Mouse (Mus musculus) erythroblast, adult 5-6 weeks (primary cell): ENCODE measurements around the gene Ccdc69. TPM values are rescaled to one million over a fixed set of nuclear protein-coding genes. Genes with fewer than 3 reads are reported as not detected.
"Not testable (repeated sequence)": the region's sequence is repeated elsewhere in the genome, so short reads cannot be mapped to it uniquely, and the experiment has no call there.

Source experiments
- ATAC-seq: replicated peaks from 2 replicates; pipeline ENCODE4 v1.8.0; 2016; ENCODE audit warnings: moderate number of reproducible peaks, mild to moderate bottlenecking, moderate TSS enrichment, inconsistent platforms; ENCODE audit not compliant: poor library complexity, low FRiP score, severe bottlenecking
- total RNA-seq, 2 experiments: library from RNA; stranded (forward) in 1 of 2; stranded (reverse) in 1 of 2; fragments of 150-400 nt in 1 of 2; fragments of 200-764, 138-1000 nt in 1 of 2; gene quantifications; 2 replicates each; pipeline versions ENCODE4 v1.2.3 to v1.2.4; 2015 to 2017; ENCODE audit warnings: low replicate concordance in 2 of 2

Ccdc69 gene
- total RNA-seq, 2 experiments from 2014 or later: 6.0 to 6.7 TPM

GRCm38 (mm10) chr11:55098189-55098915 is 20.4 kb upstream of the Ccdc69 start:
- ATAC-seq: no peak

- ATAC-seq: peak; percentile 90
Measured at GRCm38 (mm10) chr11:55097463-55098188, 19.7 kb upstream of the Ccdc69 start, which contains the start of gene Gm2a. TSS of gene Gm2a (plus strand) at chr11:55098115.

- no peak for ATAC-seq
Measured at GRCm38 (mm10) chr11:55096731-55097462, 19.0 kb upstream of the Ccdc69 start.

GRCm38 (mm10) chr11:55096296-55096695 is 18.4 kb upstream of the Ccdc69 start:
- ATAC-seq: not testable (repeated sequence)

GRCm38 (mm10) chr11:55093096-55093495 is 15.2 kb upstream of the Ccdc69 start:
- ATAC-seq: no peak

- no peak for ATAC-seq
Measured at GRCm38 (mm10) chr11:55089892-55090291, 12.0 kb upstream of the Ccdc69 start.

- peak; percentile 69 for ATAC-seq
Measured at GRCm38 (mm10) chr11:55087006-55087405, 9.1 kb upstream of the Ccdc69 start.

- no peak for ATAC-seq
Measured at GRCm38 (mm10) chr11:55085396-55085795, 7.5 kb upstream of the Ccdc69 start.

- no peak for ATAC-seq
Measured at GRCm38 (mm10) chr11:55084629-55085028, 6.7 kb upstream of the Ccdc69 start.

- no peak for ATAC-seq
Measured at GRCm38 (mm10) chr11:55081206-55081605, 3.3 kb upstream of the Ccdc69 start.

- no peak for ATAC-seq
Measured at GRCm38 (mm10) chr11:55079180-55079579, 1.2 kb upstream of the Ccdc69 start.

GRCm38 (mm10) chr11:55078502-55078901 is 571 bp upstream of the Ccdc69 start:
- ATAC-seq: no peak

GRCm38 (mm10) chr11:55076234-55076633 is 1.7 kb downstream of the Ccdc69 start:
- no peak for ATAC-seq

- ATAC-seq: no peak
Measured at GRCm38 (mm10) chr11:55075602-55076001, 2.3 kb downstream of the Ccdc69 start.

- ATAC-seq: no peak
Measured at GRCm38 (mm10) chr11:55073191-55073590, 4.7 kb downstream of the Ccdc69 start.

- ATAC-seq: no peak
Measured at GRCm38 (mm10) chr11:55072467-55072866, 5.5 kb downstream of the Ccdc69 start.

- no peak for ATAC-seq
Measured at GRCm38 (mm10) chr11:55071344-55071743, 6.6 kb downstream of the Ccdc69 start.

- ATAC-seq: no peak
Measured at GRCm38 (mm10) chr11:55069023-55069422, 8.9 kb downstream of the Ccdc69 start.

GRCm38 (mm10) chr11:55066921-55067320 is 11.0 kb downstream of the Ccdc69 start:
- no peak for ATAC-seq

- no peak for ATAC-seq
Measured at GRCm38 (mm10) chr11:55062856-55063255, 15.1 kb downstream of the Ccdc69 start.

- no peak for ATAC-seq
Measured at GRCm38 (mm10) chr11:55060802-55061201, 17.1 kb downstream of the Ccdc69 start.
